Mouse (Mus musculus): ENCODE data around the gene Pdilt.
"Not testable (repeated sequence)": the region's sequence is repeated elsewhere in the genome, so short reads cannot be mapped to it uniquely, and the experiment has no call there.

Pdilt gene

GRCm38 (mm10) chr7:119523389-119523788, at the start of gene Pdilt:
Pdilt (minus strand) TSS chr7:119523489.
- DNase-seq (ENCODE audit: low read depth, low spot score) = no peak

GRCm38 (mm10) chr7:119562476-119562875, 39.2 kb upstream of the Pdilt start:
- DNase-seq (ENCODE audit: low read depth, low spot score) = not testable (repeated sequence)

GRCm38 (mm10) chr7:119561441-119561840, 38.2 kb upstream of the Pdilt start:
- no peak for DNase-seq (ENCODE audit: low read depth, low spot score)

- DNase-seq (ENCODE audit: low read depth, low spot score) = no peak
Measured at GRCm38 (mm10) chr7:119560452-119560835, 37.2 kb upstream of the Pdilt start.

- DNase-seq (ENCODE audit: low read depth, low spot score) = no peak
Measured at GRCm38 (mm10) chr7:119559789-119560451, 36.6 kb upstream of the Pdilt start.

GRCm38 (mm10) chr7:119554040-119554439, 30.8 kb upstream of the Pdilt start, which contains the start of gene Acsm2:
Acsm2 (plus strand) TSS chr7:119554340.
- DNase-seq (ENCODE audit: low read depth, low spot score) = no peak

GRCm38 (mm10) chr7:119550471-119551222, 27.4 kb upstream of the Pdilt start:
- no peak for DNase-seq (ENCODE audit: low read depth, low spot score)

GRCm38 (mm10) chr7:119545572-119545971, 22.3 kb upstream of the Pdilt start:
- DNase-seq (ENCODE audit: low read depth, low spot score) = no peak

GRCm38 (mm10) chr7:119542445-119542844, 19.2 kb upstream of the Pdilt start:
- DNase-seq (ENCODE audit: low read depth, low spot score) = no peak

- DNase-seq (ENCODE audit: low read depth, low spot score) = no peak
Measured at GRCm38 (mm10) chr7:119534389-119534788, 11.1 kb upstream of the Pdilt start.

GRCm38 (mm10) chr7:119532924-119533323, 9.6 kb upstream of the Pdilt start:
- no peak for DNase-seq (ENCODE audit: low read depth, low spot score)

- no peak for DNase-seq (ENCODE audit: low read depth, low spot score)
Measured at GRCm38 (mm10) chr7:119528617-119529016, 5.3 kb upstream of the Pdilt start.

- DNase-seq (ENCODE audit: low read depth, low spot score) = no peak
Measured at GRCm38 (mm10) chr7:119527548-119527947, 4.3 kb upstream of the Pdilt start.

- no peak for DNase-seq (ENCODE audit: low read depth, low spot score)
Measured at GRCm38 (mm10) chr7:119527135-119527534, 3.8 kb upstream of the Pdilt start.

- no peak for DNase-seq (ENCODE audit: low read depth, low spot score)
Measured at GRCm38 (mm10) chr7:119526486-119526885, 3.2 kb upstream of the Pdilt start.

- DNase-seq (ENCODE audit: low read depth, low spot score) = no peak
Measured at GRCm38 (mm10) chr7:119525881-119526281, 2.6 kb upstream of the Pdilt start.

GRCm38 (mm10) chr7:119522385-119522784, 904 bp downstream of the Pdilt start:
- DNase-seq (ENCODE audit: low read depth, low spot score) = no peak

GRCm38 (mm10) chr7:119521816-119522215, 1.5 kb downstream of the Pdilt start:
- DNase-seq (ENCODE audit: low read depth, low spot score) = no peak

- no peak for DNase-seq (ENCODE audit: low read depth, low spot score)
Measured at GRCm38 (mm10) chr7:119519654-119520053, 3.6 kb downstream of the Pdilt start.

GRCm38 (mm10) chr7:119519163-119519562, 4.1 kb downstream of the Pdilt start, which contains the start of gene Acsm5:
Acsm5 (plus strand) TSS chr7:119519463.
- DNase-seq (ENCODE audit: low read depth, low spot score) = no peak

GRCm38 (mm10) chr7:119516272-119516558, 7.1 kb downstream of the Pdilt start:
- DNase-seq (ENCODE audit: low read depth, low spot score) = no peak

GRCm38 (mm10) chr7:119515492-119516271, 7.6 kb downstream of the Pdilt start:
- DNase-seq (ENCODE audit: low read depth, low spot score) = no peak
